Mouse (Mus musculus) embryonic facial prominence, embryonic 13.5 days (tissue): Measurements from ENCODE around the gene Nkx2-3. TPM values are rescaled to one million over a fixed set of nuclear protein-coding genes. Genes with fewer than 3 reads are reported as not detected.
A peak's percentile ranks its signal among the peaks of the same experiment; 100 is the strongest.

Source experiments
- ATAC-seq: fragments of 200-750 bp; cut with Nextera tagmentation; 2 replicates; pipeline ENCODE4 v1.8.0; 2017; ENCODE audit warnings: low read depth; ENCODE audit not compliant: insufficient number of reproducible peaks, insufficient read depth, low FRiP score, low TSS enrichment
- H3K27ac ChIP-seq: fragments of 300-500 bp; sonication (generic); 2 replicates; pipeline ENCODE4 v1.5.1; 2015; ENCODE audit warnings: moderate library complexity, mild to moderate bottlenecking, inconsistent platforms
- H3K27me3 ChIP-seq: fragments of 300-500 bp; sonication (generic); 2 replicates; pipeline ENCODE4 v1.6.1; 2015; ENCODE audit warnings: mild to moderate bottlenecking, inconsistent platforms
- H3K36me3 ChIP-seq: fragments of 300-500 bp; sonication (generic); 2 replicates; pipeline ENCODE4 v1.6.1; 2015; ENCODE audit warnings: mild to moderate bottlenecking, inconsistent platforms
- H3K4me1 ChIP-seq: fragments of 300-500 bp; sonication (generic); 2 replicates; pipeline ENCODE4 v1.6.1; 2015; ENCODE audit warnings: inconsistent platforms
- H3K4me2 ChIP-seq: fragments of 300-500 bp; sonication (generic); 2 replicates; pipeline ENCODE4 v1.6.1; 2015; ENCODE audit warnings: moderate library complexity, mild to moderate bottlenecking, inconsistent platforms
- H3K4me3 ChIP-seq: fragments of 300-500 bp; sonication (generic); 2 replicates; pipeline ENCODE4 v1.5.1; 2015; ENCODE audit warnings: mild to moderate bottlenecking, inconsistent platforms
- H3K9ac ChIP-seq: fragments of 300-500 bp; sonication (generic); 2 replicates; pipeline ENCODE4 v1.6.1; 2015; ENCODE audit warnings: mild to moderate bottlenecking, inconsistent platforms
- H3K9me3 ChIP-seq: fragments of 300-500 bp; sonication (generic); 2 replicates; pipeline ENCODE4 v1.6.1; 2016; ENCODE audit warnings: inconsistent platforms
- WGBS: fragments of 180-500 bp; shearing (Covaris S2); methylation state at CpG from one replicate; pipeline ENCODE4 v1.1.7; 2015; ENCODE audit warnings: mixed read lengths; 5-methylcytosine and 5-hydroxymethylcytosine counted together
- polyA plus RNA-seq: library from polyadenylated mRNA; unstranded; fragments of >200 nt; fragmentation: Nextera tagmentation; extraction: Ambion mirVana; gene quantifications from 2 replicates; pipeline ENCODE4 v1.2.1, GENCODE M21; 2015

Nkx2-3 gene
- polyA plus RNA-seq, 1 experiment from 2014 or later: 4.2 TPM

GRCm38 (mm10) chr19:43606552-43607530, 5.3 kb upstream of the Nkx2-3 start:
- Histone ChIP-seq H3K9ac (no peak overlapping the region), H3K36me3 (no peaks in the 10 kb centered on the region), H3K4me3 (no peak overlapping the region), H3K27me3 (peaks cover 98% of the 10 kb centered on the region), H3K27ac (no peak overlapping the region; the same call in 1 of the 2 replicates), H3K9me3 (no peaks in the 10 kb centered on the region), H3K4me2 (no peak overlapping the region), H3K4me1 (peaks cover 6% of the 10 kb centered on the region; the same call in 1 of the 2 replicates)
- under 1% methylated on average over 40 of the region's 40 CpGs for WGBS
- no peak for ATAC-seq

- Histone ChIP-seq H3K27ac (no peak overlapping the region), H3K4me1 (peaks cover 16% of the 10 kb centered on the region), H3K9me3 (no peaks in the 10 kb centered on the region), H3K27me3 (peaks cover 98% of the 10 kb centered on the region), H3K4me2 (no peak overlapping the region), H3K4me3 (no peak overlapping the region), H3K9ac (no peak overlapping the region), H3K36me3 (no peaks in the 10 kb centered on the region)
- WGBS: 3% methylated on average over 11 of the region's 11 CpGs
- ATAC-seq: no peak
Measured at GRCm38 (mm10) chr19:43607842-43608680, 4.1 kb upstream of the Nkx2-3 start.

GRCm38 (mm10) chr19:43608711-43609457, 3.2 kb upstream of the Nkx2-3 start:
- Histone ChIP-seq H3K4me1 (peaks cover 16% of the 10 kb centered on the region), H3K4me2 (no peak overlapping the region), H3K4me3 (no peak overlapping the region), H3K27me3 (peaks cover 98% of the 10 kb centered on the region), H3K9ac (no peak overlapping the region), H3K36me3 (no peaks in the 10 kb centered on the region), H3K9me3 (no peaks in the 10 kb centered on the region), H3K27ac (no peak overlapping the region)
- 8% methylated on average over 8 of the region's 8 CpGs for WGBS
- ATAC-seq: no peak

- H3K36me3 ChIP-seq: no peaks in the 10 kb centered on the region
- H3K4me1 ChIP-seq: peaks cover 21% of the 10 kb centered on the region
- no peak for ATAC-seq
- WGBS: 2% methylated on average over 25 of the region's 25 CpGs
- no peak overlapping the region for H3K9ac ChIP-seq
- H3K9me3 ChIP-seq: no peaks in the 10 kb centered on the region
- no peak overlapping the region for H3K27ac ChIP-seq
- H3K27me3 ChIP-seq: peaks cover 98% of the 10 kb centered on the region
- peak overlapping the region; percentile 17 for H3K4me3 ChIP-seq
- H3K4me2 ChIP-seq: peak overlapping the region; percentile 28; the same call in 1 of the 2 replicates
Measured at GRCm38 (mm10) chr19:43609458-43610330, 2.4 kb upstream of the Nkx2-3 start.

- Histone ChIP-seq H3K4me2 (peak overlapping the region; percentile 28), H3K27me3 (peaks cover 98% of the 10 kb centered on the region), H3K9ac (no peak overlapping the region), H3K4me1 (peaks cover 28% of the 10 kb centered on the region), H3K36me3 (no peaks in the 10 kb centered on the region), H3K4me3 (peak overlapping the region; percentile 17), H3K9me3 (no peaks in the 10 kb centered on the region), H3K27ac (no peak overlapping the region)
- ATAC-seq: no peak
- WGBS: under 1% methylated on average over 32 of the region's 32 CpGs
Measured at GRCm38 (mm10) chr19:43610341-43610848, 1.7 kb upstream of the Nkx2-3 start.

GRCm38 (mm10) chr19:43611110-43611509, 1.0 kb upstream of the Nkx2-3 start:
- Histone ChIP-seq H3K4me1 (peaks cover 34% of the 10 kb centered on the region), H3K27me3 (peaks cover 98% of the 10 kb centered on the region), H3K4me2 (no peak overlapping the region), H3K4me3 (no peak overlapping the region), H3K9ac (no peak overlapping the region), H3K36me3 (no peaks in the 10 kb centered on the region), H3K27ac (no peak overlapping the region), H3K9me3 (no peaks in the 10 kb centered on the region; the same call in 1 of the 2 replicates)
- 13% methylated on average over 8 of the region's 8 CpGs for WGBS
- no peak for ATAC-seq

GRCm38 (mm10) chr19:43611561-43611960, 564 bp upstream of the Nkx2-3 start:
- WGBS: 7% methylated on average over 12 of the region's 12 CpGs
- Histone ChIP-seq H3K27ac (no peak overlapping the region), H3K36me3 (no peaks in the 10 kb centered on the region), H3K4me2 (peak overlapping the region; percentile 10; the same call in 1 of the 2 replicates), H3K9me3 (no peaks in the 10 kb centered on the region; the same call in 1 of the 2 replicates), H3K4me3 (peak overlapping the region; percentile 23; the same call in 1 of the 2 replicates), H3K27me3 (peaks cover 98% of the 10 kb centered on the region), H3K4me1 (peaks cover 38% of the 10 kb centered on the region), H3K9ac (no peak overlapping the region)
- no peak for ATAC-seq

GRCm38 (mm10) chr19:43612501-43612971, 411 bp downstream of the Nkx2-3 start:
- WGBS: under 1% methylated on average over 23 of the region's 23 CpGs
- Histone ChIP-seq H3K4me1 (peaks cover 39% of the 10 kb centered on the region), H3K27me3 (peaks cover 98% of the 10 kb centered on the region), H3K27ac (no peak overlapping the region), H3K9me3 (no peaks in the 10 kb centered on the region; the same call in 1 of the 2 replicates), H3K9ac (no peak overlapping the region), H3K4me3 (peak overlapping the region; percentile 23), H3K36me3 (no peaks in the 10 kb centered on the region), H3K4me2 (peak overlapping the region; percentile 40)
- no peak for ATAC-seq

GRCm38 (mm10) chr19:43613293-43614130, 1.4 kb downstream of the Nkx2-3 start:
- peak overlapping the region; percentile 39; the same call in 1 of the 2 replicates for H3K4me3 ChIP-seq
- no peak for ATAC-seq
- 3% methylated on average over 26 of the region's 26 CpGs for WGBS
- peaks cover 98% of the 10 kb centered on the region for H3K27me3 ChIP-seq
- no peak overlapping the region for H3K27ac ChIP-seq
- no peak overlapping the region for H3K9ac ChIP-seq
- no peaks in the 10 kb centered on the region for H3K36me3 ChIP-seq
- H3K9me3 ChIP-seq: no peaks in the 10 kb centered on the region; the same call in 1 of the 2 replicates
- no peak overlapping the region for H3K4me2 ChIP-seq
- H3K4me1 ChIP-seq: peaks cover 39% of the 10 kb centered on the region
